Mouse (Mus musculus): Measurements from ENCODE around the gene Rpp25.

DNA sequence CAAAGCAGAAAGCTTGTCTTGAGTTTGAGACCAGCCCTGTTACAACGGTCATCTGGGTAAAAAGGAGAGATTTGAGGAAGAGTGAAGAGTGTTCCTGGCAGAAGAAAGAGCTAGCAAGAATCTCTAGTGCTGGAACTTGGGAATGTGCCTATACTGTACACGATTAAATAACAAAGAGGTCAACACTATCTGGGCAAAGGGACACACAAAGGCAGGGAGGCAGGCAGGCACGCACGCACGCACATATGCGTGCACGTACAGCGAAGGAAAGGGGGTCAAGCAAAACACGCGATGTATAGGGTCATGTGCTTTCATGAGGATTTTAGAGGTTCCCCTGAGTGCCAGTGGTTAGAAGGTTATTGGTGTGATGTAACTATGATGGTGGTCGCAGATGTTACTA lies 49.3 kb downstream of the Rpp25 start:
- TF ChIP-seq CTCF (IDR thresholded peaks at IDR 0.05; ENCODE audit: borderline replicate concordance, insufficient read depth, low read length) (no peak), POLR2A (IDR thresholded peaks at IDR 0.05; ENCODE audit: low read depth, low read length) (no peak)
